Mouse (Mus musculus) kidney, adult 2 months (tissue): ENCODE results near the gene Gpr83.

Experiments
- CTCF ChIP-seq: fragments of 200-500 bp; conservative IDR thresholded peaks from 2 replicates; pipeline ENCODE4 v1.5.1; 2011; ENCODE audit warnings: low read depth, mild to moderate bottlenecking, control low read depth, low read length, moderate library complexity, mixed read lengths; ENCODE audit not compliant: insufficient read depth, insufficient read length
- POLR2A ChIP-seq: fragments of 200-500 bp; IDR thresholded peaks from one replicate; pipeline ENCODE4 v1.6.1; 2011; ENCODE audit warnings: low read depth, low read length, control low read depth

GRCm38 (mm10) chr9:14868326-14868725 lies 8.3 kb downstream of the Gpr83 start:
- TF ChIP-seq CTCF (no peak), POLR2A (no peak)
